Mouse (Mus musculus) left cerebral cortex, adult 2 months (tissue): ENCODE results near the gene Gm9732. TPM values are rescaled to one million over a fixed set of nuclear protein-coding genes. Genes with fewer than 3 reads are reported as not detected.
"Not testable (repeated sequence)": the region's sequence is repeated elsewhere in the genome, so short reads cannot be mapped to it uniquely, and the experiment has no call there.

Experiments
- DNase-seq, 2 experiments: peaks; one replicate each; pipeline ENCODE4 v3.0.0; 2021 to 2022; ENCODE audit warnings: low spot score in 2 of 2, mixed read lengths in 1 of 2; ENCODE audit errors: extremely low spot score in 1 of 2
- H3K27ac ChIP-seq: fragments of 200-600 bp; 2 replicates; pipeline ENCODE4 v1.8.1; 2022
- H3K4me3 ChIP-seq: fragments of 200-600 bp; 2 replicates; pipeline ENCODE4 v1.8.1; 2022
- CTCF ChIP-seq: fragments of 200-600 bp; IDR thresholded peaks from 2 replicates; pipeline ENCODE4 v1.8.1; 2022; ENCODE audit warnings: antibody characterized with exemption, mild to moderate bottlenecking, moderate library complexity
- intact Hi-C: fragments of 180-260 bp; cut with DNase I; formaldehyde crosslinking; loops from one replicate; pipeline ENCODE4 v1.15.1; 2025
- long read RNA-seq, 2 experiments: library from polyadenylated mRNA; stranded (forward); transcript quantifications; one replicate each; pipeline ENCODE4 v2.0.0; 2021; ENCODE audit warnings: borderline mapping rate in 2 of 2
- total RNA-seq, 2 experiments: library from RNA; stranded (reverse); gene quantifications; 2 replicates each; pipeline ENCODE4 v1.2.3; 2021

Gm9732 gene
- under 1 TPM; 0.29 to 0.47 TPM for total RNA-seq
- long read RNA-seq, experiment 1, partial matches to known transcripts, result 0 of 1 reads
- long read RNA-seq, experiment 1, other reads (novel, unspliced or antisense), result 1 of 1 reads
- long read RNA-seq, experiment 2, result 0 reads

GRCm38 (mm10) chr14:43274986-43275511, at the start of gene Gm9732:
Gm9732 (plus strand) TSS chr14:43275036.
- H3K4me3 ChIP-seq, DNase-seq, intact Hi-C loops: not testable (repeated sequence)

GRCm38 (mm10) chr14:43235204-43235603, 39.6 kb upstream of the Gm9732 start, which contains the start of gene Gm8122:
Gm8122 (minus strand) TSS chr14:43235304.
- DNase-seq, intact Hi-C loops, H3K4me3 ChIP-seq, H3K27ac ChIP-seq: not testable (repeated sequence)

More at GRCm38 (mm10) chr14:43274986-43275511, at the start of gene Gm9732:
- H3K27ac ChIP-seq, result not testable (repeated sequence)

GRCm38 (mm10) chr14:43237769-43238168, 37.1 kb upstream of the Gm9732 start:
- intact Hi-C loops, H3K4me3 ChIP-seq, H3K27ac ChIP-seq: not testable (repeated sequence)
- peak in 1 of 2 experiments; percentile 28 for DNase-seq

- DNase-seq, result peak in 1 of 2 experiments; percentile 32
- H3K27ac ChIP-seq, H3K4me3 ChIP-seq, intact Hi-C loops: not testable (repeated sequence)
These were observed 25.1 kb upstream of the Gm9732 start for GRCm38 (mm10) chr14:43249611-43250170.

- H3K27ac ChIP-seq, intact Hi-C loops, DNase-seq, H3K4me3 ChIP-seq: not testable (repeated sequence)
- peak; percentile 14 for TF ChIP-seq CTCF
These were observed 24.1 kb upstream of the Gm9732 start for GRCm38 (mm10) chr14:43250549-43251253.

- H3K27ac ChIP-seq, H3K4me3 ChIP-seq, DNase-seq, intact Hi-C loops: not testable (repeated sequence)
These were observed 18.3 kb upstream of the Gm9732 start for GRCm38 (mm10) chr14:43256511-43256910.

GRCm38 (mm10) chr14:43258349-43258748, 16.5 kb upstream of the Gm9732 start, which contains the start of gene Gm8126:
Gm8126 (plus strand) TSS chr14:43258649.
- H3K27ac ChIP-seq, DNase-seq, intact Hi-C loops, H3K4me3 ChIP-seq: not testable (repeated sequence)

- H3K27ac ChIP-seq, intact Hi-C loops, H3K4me3 ChIP-seq: not testable (repeated sequence)
- peak in 1 of 2 experiments; percentile 7 for DNase-seq
These were observed 11.4 kb upstream of the Gm9732 start for GRCm38 (mm10) chr14:43263421-43263820.

GRCm38 (mm10) chr14:43268521-43269084, 6.2 kb upstream of the Gm9732 start:
- H3K27ac ChIP-seq, H3K4me3 ChIP-seq, intact Hi-C loops: not testable (repeated sequence)
- peak in 1 of 2 experiments; percentile 43 for DNase-seq

- H3K4me3 ChIP-seq, intact Hi-C loops, H3K27ac ChIP-seq, DNase-seq: not testable (repeated sequence)
These were observed 5.6 kb upstream of the Gm9732 start for GRCm38 (mm10) chr14:43269211-43269610.

GRCm38 (mm10) chr14:43273161-43273560, 1.7 kb upstream of the Gm9732 start:
- H3K4me3 ChIP-seq, intact Hi-C loops, H3K27ac ChIP-seq, DNase-seq: not testable (repeated sequence)

GRCm38 (mm10) chr14:43275752-43276151, 916 bp downstream of the Gm9732 start:
- intact Hi-C loops, H3K27ac ChIP-seq, H3K4me3 ChIP-seq, DNase-seq: not testable (repeated sequence)

- intact Hi-C loops, DNase-seq, H3K27ac ChIP-seq, H3K4me3 ChIP-seq: not testable (repeated sequence)
These were observed 2.6 kb downstream of the Gm9732 start for GRCm38 (mm10) chr14:43277468-43277867.

GRCm38 (mm10) chr14:43278146-43278545, 3.3 kb downstream of the Gm9732 start:
- intact Hi-C loops, DNase-seq, H3K27ac ChIP-seq, H3K4me3 ChIP-seq: not testable (repeated sequence)

- intact Hi-C loops, H3K27ac ChIP-seq, H3K4me3 ChIP-seq: not testable (repeated sequence)
- DNase-seq, result peak in 1 of 2 experiments; percentile 73
These were observed 3.8 kb downstream of the Gm9732 start for GRCm38 (mm10) chr14:43278681-43279080.

GRCm38 (mm10) chr14:43293503-43293902, 18.7 kb downstream of the Gm9732 start, which contains the start of gene Gm8127:
Gm8127 (minus strand) TSS chr14:43293832.
- H3K27ac ChIP-seq, H3K4me3 ChIP-seq, DNase-seq, intact Hi-C loops: not testable (repeated sequence)
